Mouse (Mus musculus) gastrocnemius, postnatal 10 days (tissue): ENCODE measurements around the gene Psma2. TPM values are rescaled to one million over a fixed set of nuclear protein-coding genes. Genes with fewer than 3 reads are reported as not detected.

Experiments
- DNase-seq: peaks from one replicate; pipeline ENCODE4 v3.0.0; 2021; ENCODE audit warnings: mixed read lengths
- long read RNA-seq, 2 experiments: library from polyadenylated mRNA; stranded (forward); transcript quantifications; one replicate each; pipeline ENCODE4 v2.0.0; 2021
- total RNA-seq, 2 experiments: library from RNA; stranded (reverse); gene quantifications; 2 replicates each; pipeline ENCODE4 v1.2.3; 2021

Psma2 gene
- 10 to 100 TPM; 69.7 to 72.3 TPM for total RNA-seq
- long read RNA-seq, experiment 1, transcript Psma2-201 (8 exons, 2,911 nt): major isoform, 101 of 104 reads
- long read RNA-seq, experiment 1, partial matches to known transcripts: 3 of 104 reads
- long read RNA-seq, experiment 1, other reads (novel, unspliced or antisense): 0 of 104 reads
- long read RNA-seq, experiment 2, transcript Psma2-201 (8 exons, 2,911 nt): major isoform, 107 of 112 reads
- long read RNA-seq, experiment 2, partial matches to known transcripts: 3 of 112 reads
- long read RNA-seq, experiment 2, other reads (novel, unspliced or antisense): 2 of 112 reads

GRCm38 (mm10) chr13:14612926-14613529, at the start of gene Psma2, which contains the start of gene Mrpl32:
TSS of gene Psma2 (plus strand) at chr13:14613240.
TSS of gene Mrpl32 (minus strand) at chr13:14613165.
- peak; percentile 95 for DNase-seq

- no peak for DNase-seq
Observed at GRCm38 (mm10) chr13:14574128-14574527, 38.9 kb upstream of the Psma2 start.

DNA sequence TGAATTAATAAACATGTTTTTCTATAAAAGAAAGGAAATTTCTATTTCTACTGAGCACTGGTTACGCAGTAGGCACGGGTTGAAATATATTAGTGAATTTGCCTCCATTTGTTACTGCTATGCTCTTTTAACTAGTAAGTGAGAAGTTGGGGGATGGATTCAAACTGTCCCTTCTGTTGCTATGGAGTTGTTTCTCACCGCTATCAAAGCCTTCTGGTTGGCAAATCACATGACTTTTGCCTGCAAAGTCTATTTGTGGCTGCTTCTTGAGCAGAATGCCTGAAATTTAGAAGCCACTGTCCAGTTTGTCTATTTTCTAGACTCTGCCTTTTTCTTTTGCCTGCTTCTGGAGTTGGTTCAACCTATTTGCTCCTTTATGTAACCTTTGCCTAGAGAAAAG, 32.6 kb upstream of the Psma2 start:
- DNase-seq: no peak

- DNase-seq: no peak
Observed at GRCm38 (mm10) chr13:14602744-14603143, 10.3 kb upstream of the Psma2 start.

- no peak for DNase-seq
Observed at GRCm38 (mm10) chr13:14607616-14608015, 5.4 kb upstream of the Psma2 start.

DNA sequence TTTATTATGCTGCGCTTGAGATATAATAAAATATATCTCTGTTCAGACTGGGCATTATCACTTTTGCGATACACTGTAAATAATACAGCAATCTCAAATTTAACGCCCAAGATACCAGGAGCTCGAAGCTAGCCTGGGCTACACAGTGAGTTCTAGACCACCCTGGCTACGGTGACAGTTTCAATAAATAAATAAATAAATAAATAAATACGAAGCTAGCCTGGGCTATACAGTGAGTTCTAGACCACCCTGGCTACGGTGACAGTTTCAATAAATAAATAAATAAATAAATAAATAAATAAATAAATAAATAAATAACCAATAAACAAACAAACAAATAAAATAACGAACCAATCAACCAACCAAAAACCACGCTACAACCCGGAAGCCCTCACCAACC, 577 bp upstream of the Psma2 start:
- no peak for DNase-seq

GRCm38 (mm10) chr13:14613553-14613952, 513 bp downstream of the Psma2 start:
- no peak for DNase-seq

DNA sequence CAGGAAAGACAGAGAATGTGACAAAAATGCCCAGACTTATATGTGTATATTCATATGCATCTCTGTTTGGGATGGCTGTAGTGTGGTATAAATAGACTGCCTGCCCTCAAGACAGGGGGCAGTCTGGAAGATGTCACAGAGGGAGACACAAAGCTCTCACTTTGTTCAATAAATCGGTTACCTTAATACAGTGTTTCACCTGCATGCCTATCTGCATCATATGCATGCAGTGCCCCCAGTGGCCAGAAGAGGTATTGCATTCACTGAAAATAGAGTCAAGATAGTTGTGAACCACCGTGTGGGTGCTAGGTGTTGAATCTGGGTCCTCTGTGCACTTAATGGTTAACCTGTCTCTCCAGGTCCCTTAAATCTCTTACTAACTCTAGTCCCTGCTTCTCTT, 5.7 kb downstream of the Psma2 start:
- DNase-seq: peak; percentile 68

- peak; percentile 91 for DNase-seq
Observed at GRCm38 (mm10) chr13:14629726-14630641, 16.9 kb downstream of the Psma2 start, which contains the start of gene AW209491. TSS of gene AW209491 (plus strand) at chr13:14630154.

GRCm38 (mm10) chr13:14639998-14640397, 27.0 kb downstream of the Psma2 start:
- DNase-seq: no peak

- DNase-seq: no peak
Observed at GRCm38 (mm10) chr13:14649301-14649700, 36.3 kb downstream of the Psma2 start.

- no peak for DNase-seq
Observed at GRCm38 (mm10) chr13:14667107-14667506, 54.1 kb downstream of the Psma2 start.

DNA sequence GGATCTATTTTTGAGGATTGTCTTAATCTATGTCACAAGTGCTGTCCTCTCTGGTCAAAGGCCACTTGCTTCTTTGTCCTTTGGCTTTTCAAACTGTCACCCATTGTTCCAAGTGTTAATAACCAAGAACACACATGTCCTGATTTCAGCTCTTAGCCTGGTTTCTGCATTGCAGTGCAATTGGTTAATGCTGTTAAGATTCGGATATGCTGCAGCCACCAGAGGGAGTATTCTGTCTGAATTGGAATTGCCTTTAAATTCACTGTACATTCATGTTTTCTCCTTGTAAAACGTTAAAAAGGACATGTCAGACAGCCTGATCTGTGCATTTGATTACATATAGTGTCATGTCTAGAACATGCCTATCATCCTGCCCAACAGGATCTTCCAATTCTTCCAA, 57.3 kb downstream of the Psma2 start:
- peak; percentile 8 for DNase-seq

DNA sequence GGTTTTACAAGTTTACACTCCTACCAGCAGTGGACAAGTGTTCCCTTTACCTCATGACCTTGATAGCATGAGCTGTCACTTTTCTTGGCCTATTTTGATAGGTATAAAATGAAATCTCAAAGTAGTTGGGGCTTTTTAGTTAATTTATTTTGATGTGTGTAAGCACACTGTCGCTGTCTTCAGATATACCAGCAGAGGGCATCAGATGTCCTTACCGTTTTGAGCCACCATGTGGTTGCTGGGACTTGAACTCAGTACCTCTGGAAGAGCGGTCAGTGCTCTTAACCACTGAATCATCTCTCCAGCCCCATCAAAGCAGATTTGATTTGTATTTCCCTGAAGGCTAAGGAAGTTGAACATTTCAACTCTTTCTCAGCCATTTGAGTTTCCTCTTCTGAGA, 75.9 kb downstream of the Psma2 start:
- no peak for DNase-seq

DNA sequence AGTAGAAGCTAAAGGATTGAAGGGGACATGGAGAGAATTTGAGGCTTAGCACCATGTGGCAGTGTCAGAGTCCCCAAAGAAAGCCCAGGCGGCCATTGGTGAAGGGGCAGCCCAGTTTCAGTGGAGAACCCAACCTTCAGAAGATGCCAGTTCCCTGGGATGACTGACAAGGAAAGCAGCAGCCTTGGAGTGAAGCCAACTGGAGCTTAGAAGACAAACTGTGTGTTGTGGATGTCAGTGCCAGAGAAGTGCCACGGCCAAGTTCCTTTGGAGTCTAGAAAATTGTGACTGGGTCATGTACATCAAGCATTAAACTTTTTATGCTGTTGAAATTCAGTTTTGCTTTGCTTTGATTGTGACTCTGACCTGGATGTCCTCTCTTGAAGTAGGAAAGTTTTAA, 103.8 kb downstream of the Psma2 start:
- peak; percentile 18 for DNase-seq

DNA sequence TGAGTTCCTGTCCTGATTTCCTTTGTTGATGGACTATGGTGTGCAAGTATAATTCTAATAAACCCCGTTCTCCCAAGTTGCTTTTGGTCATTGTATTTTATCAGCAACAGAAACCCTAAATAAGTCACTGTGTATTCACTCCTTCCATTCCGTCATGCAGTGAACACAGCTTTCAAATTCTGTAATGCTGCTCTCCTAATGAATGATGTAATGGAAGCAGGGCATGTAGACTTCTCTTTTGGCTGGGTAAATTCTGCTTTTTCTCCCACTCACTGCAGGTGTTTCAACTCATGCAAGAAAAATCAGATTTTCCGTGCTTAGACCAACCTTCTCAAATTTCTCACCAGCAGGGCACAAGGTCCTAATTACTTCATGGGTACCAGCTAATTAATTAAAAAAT, 104.7 kb downstream of the Psma2 start:
- no peak for DNase-seq

Other genes starting within 250 kb of the Psma2 start
- under 1 TPM; 0.50 to 0.54 TPM for gene Hecw1, start 90.0 kb upstream of the Psma2 start, total RNA-seq
- 10 to 100 TPM; 39.0 to 43.6 TPM for gene Mrpl32, start 75 bp upstream of the Psma2 start, total RNA-seq
- 10 to 100 TPM; 10.5 to 10.7 TPM for gene AW209491, start 16.9 kb downstream of the Psma2 start, total RNA-seq